In the genomic region with DNA sequence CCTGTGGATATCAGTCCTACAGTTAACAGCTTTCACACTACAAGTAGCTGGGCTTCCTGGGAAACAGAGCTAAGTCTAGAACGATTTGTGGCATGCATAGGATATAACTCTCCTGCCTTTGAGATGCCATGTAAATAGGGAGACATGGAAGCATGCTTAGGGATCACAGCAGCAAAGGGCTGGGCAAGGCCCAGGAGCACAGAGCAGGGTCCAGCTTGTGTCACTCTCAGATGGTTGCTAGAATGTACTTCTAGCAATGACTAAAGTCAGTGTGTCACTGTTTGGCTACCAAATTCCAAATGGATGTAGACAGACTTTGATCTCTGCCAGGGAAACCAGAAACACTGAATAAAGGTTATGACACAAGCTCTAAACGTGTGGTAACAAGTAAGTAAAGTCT, we compare ENCODE assay signal across 25 mouse cellular contexts.
DNase-seq lines count a peak whose midpoint lies in the region; ATAC-seq and TF ChIP-seq lines count a peak whose summit lies in the region.
"Had no signal": no experiment of that assay in that cellular context is flagged by ENCODE, and none has a peak within 500 bp of the region (broad histone marks: within the 10 kb centered on the region; RNA-seq: fewer than 3 reads in every experiment).

No protein-coding gene starts in this region.

- no peak overlapping the region for H3K9ac ChIP-seq in heart, embryonic 12.5 days
- no peak overlapping the region for H3K9ac ChIP-seq in liver, embryonic 16.5 days (ENCODE audit: low read depth, low read length)
- no peak overlapping the region for H3K9ac ChIP-seq in liver, embryonic 11.5 days (ENCODE audit: low read depth, low read length)
- no peak overlapping the region for H3K9ac ChIP-seq in intestine, postnatal 0 days (ENCODE audit: low read depth, low read length)
- H3K9ac ChIP-seq: forebrain, embryonic 13.5 days; heart, embryonic 15.5 days; hindbrain, embryonic 12.5 days; hindbrain, embryonic 15.5 days had no signal

- no peaks in the 10 kb centered on the region for H3K36me3 ChIP-seq in heart, embryonic 12.5 days
- H3K36me3 ChIP-seq in liver, embryonic 16.5 days (ENCODE audit: control insufficient read depth, insufficient read depth): no peaks in the 10 kb centered on the region
- no peaks in the 10 kb centered on the region for H3K36me3 ChIP-seq in liver, embryonic 11.5 days (ENCODE audit: control insufficient read depth, insufficient read depth, low read length)
- H3K36me3 ChIP-seq in intestine, postnatal 0 days (ENCODE audit: control insufficient read depth, insufficient read depth): no peaks in the 10 kb centered on the region
- H3K36me3 ChIP-seq: forebrain, embryonic 10.5 days; heart, embryonic 10.5 days; heart, embryonic 15.5 days; hindbrain, embryonic 12.5 days; hindbrain, embryonic 15.5 days had no signal

- ATAC-seq in heart, embryonic 12.5 days (ENCODE audit: insufficient number of reproducible peaks, low FRiP score): no peak
- ATAC-seq in liver, embryonic 16.5 days (ENCODE audit: low read depth): peak; percentile 27; the same call in 1 of the 2 replicates
- no peak for ATAC-seq in liver, embryonic 11.5 days (replicated peaks; ENCODE audit: low FRiP score)
- peak; percentile 67 for ATAC-seq in intestine, postnatal 0 days
- ATAC-seq: CD4-positive, CD25-positive, alpha-beta regulatory T cell, adult 4 months; forebrain, embryonic 13.5 days; forebrain, embryonic 16.5 days had no signal

- peaks cover 18% of the 10 kb centered on the region for H3K4me1 ChIP-seq in heart, embryonic 12.5 days (replicated peaks)
- no peaks in the 10 kb centered on the region for H3K4me1 ChIP-seq in liver, embryonic 16.5 days (ENCODE audit: control insufficient read depth, low read depth, low read length)
- H3K4me1 ChIP-seq in liver, embryonic 11.5 days (replicated peaks; ENCODE audit: control insufficient read depth, insufficient read depth, low read length): no peaks in the 10 kb centered on the region
- peaks cover 5% of the 10 kb centered on the region; the same call in 1 of the 2 replicates for H3K4me1 ChIP-seq in intestine, postnatal 0 days (replicated peaks; ENCODE audit: control insufficient read depth, insufficient read depth, low read length)

- no peak overlapping the region for H3K4me2 ChIP-seq in heart, embryonic 12.5 days
- H3K4me2 ChIP-seq in liver, embryonic 16.5 days (ENCODE audit: low read depth, low read length): no peak overlapping the region
- H3K4me2 ChIP-seq in liver, embryonic 11.5 days: no peak overlapping the region
- H3K4me2 ChIP-seq in intestine, postnatal 0 days (replicated peaks; ENCODE audit: low read depth): no peak overlapping the region
- H3K4me2 ChIP-seq: forebrain, embryonic 13.5 days; heart, embryonic 15.5 days; hindbrain, embryonic 12.5 days; hindbrain, embryonic 15.5 days had no signal

- H3K27me3 ChIP-seq in heart, embryonic 12.5 days (replicated peaks): no peaks in the 10 kb centered on the region
- H3K27me3 ChIP-seq in liver, embryonic 16.5 days (ENCODE audit: control insufficient read depth, insufficient read depth, low read depth, low read length): no peaks in the 10 kb centered on the region
- no peaks in the 10 kb centered on the region for H3K27me3 ChIP-seq in liver, embryonic 11.5 days (replicated peaks; ENCODE audit: control insufficient read depth, insufficient read depth, low read length)
- H3K27me3 ChIP-seq in intestine, postnatal 0 days (replicated peaks; ENCODE audit: control insufficient read depth, insufficient read depth, low read length): no peaks in the 10 kb centered on the region
- H3K27me3 ChIP-seq: forebrain, embryonic 13.5 days; heart, embryonic 15.5 days; hindbrain, embryonic 12.5 days; hindbrain, embryonic 15.5 days had no signal

- H3K4me3 ChIP-seq in heart, embryonic 12.5 days: no peak overlapping the region
- no peak overlapping the region for H3K4me3 ChIP-seq in liver, embryonic 16.5 days (ENCODE audit: low read depth, low read length)
- no peak overlapping the region for H3K4me3 ChIP-seq in liver, embryonic 11.5 days (ENCODE audit: low read depth, low read length)
- no peak overlapping the region for H3K4me3 ChIP-seq in intestine, postnatal 0 days (ENCODE audit: low read depth, low read length)
- H3K4me3 ChIP-seq: forebrain, embryonic 10.5 days; forebrain, embryonic 13.5 days; gastrocnemius, adult 2 months; heart, embryonic 10.5 days; heart, embryonic 15.5 days; hindbrain, embryonic 12.5 days; hindbrain, embryonic 15.5 days had no signal

- no peaks in the 10 kb centered on the region for H3K9me3 ChIP-seq in heart, embryonic 12.5 days (replicated peaks)
- H3K9me3 ChIP-seq in liver, embryonic 16.5 days (replicated peaks; ENCODE audit: control insufficient read depth, low read length): no peaks in the 10 kb centered on the region
- no peaks in the 10 kb centered on the region for H3K9me3 ChIP-seq in liver, embryonic 11.5 days (ENCODE audit: control insufficient read depth, low read length)
- no peaks in the 10 kb centered on the region for H3K9me3 ChIP-seq in intestine, postnatal 0 days (ENCODE audit: control insufficient read depth)
- H3K9me3 ChIP-seq: forebrain, embryonic 10.5 days; forebrain, embryonic 13.5 days; heart, embryonic 10.5 days; heart, embryonic 15.5 days; hindbrain, embryonic 12.5 days; hindbrain, embryonic 15.5 days had no signal

- WGBS in heart, embryonic 12.5 days: 67% methylated on average over 2 of the region's 2 CpGs
- 35% methylated on average over 2 of the region's 2 CpGs for WGBS in liver, embryonic 16.5 days (ENCODE audit: insufficient replicate concordance)
- 73% methylated on average over 2 of the region's 2 CpGs for WGBS in liver, embryonic 11.5 days
- 64% methylated on average over 2 of the region's 2 CpGs for WGBS in intestine, postnatal 0 days

- DNase-seq in heart, postnatal 4 days: no peak
- DNase-seq in liver, embryonic 11.5 days (ENCODE audit: low spot score): no peak
- peak; percentile 18 for DNase-seq in adipocyte (ENCODE audit: low spot score)
- no peak for DNase-seq in neural tube, embryonic 10.5 days (ENCODE audit: extremely low spot score, low spot score)
- DNase-seq in cerebellum, postnatal 36 days: no peak
- DNase-seq: adrenal gland, adult 8-10 months; adrenal gland, postnatal 25 days; cerebellum, adult 11-12 months; cerebellum, adult 8-10 months; cerebellum, postnatal 10 days; gastrocnemius, adult 2 months; gastrocnemius, postnatal 14 days; heart, adult 18-20 months; heart, postnatal 10 days had no signal

- peak overlapping the region; percentile 44; the same call in 1 of the 2 replicates for H3K27ac ChIP-seq in heart, embryonic 12.5 days (ENCODE audit: poor library complexity, severe bottlenecking)
- no peak overlapping the region for H3K27ac ChIP-seq in liver, embryonic 16.5 days (ENCODE audit: low read length)
- no peak overlapping the region for H3K27ac ChIP-seq in liver, embryonic 11.5 days (ENCODE audit: low read depth, low read length)
- no peak overlapping the region for H3K27ac ChIP-seq in intestine, postnatal 0 days (ENCODE audit: low read depth, low read length)
- H3K27ac ChIP-seq: forebrain, embryonic 10.5 days; forebrain, embryonic 13.5 days; gastrocnemius, adult 2 months; heart, embryonic 10.5 days; heart, embryonic 15.5 days; hindbrain, embryonic 12.5 days; hindbrain, embryonic 15.5 days had no signal

- no peak for TF ChIP-seq CTCF in intestine, postnatal 0 days (IDR thresholded peaks at IDR 0.05; ENCODE audit: low read depth)

Comparison
In these comparisons a context has a peak if more than half of its experiments do, and no peak if none do; other contexts are left out.
1. ATAC-seq: peak in liver, embryonic 16.5 days (single experiment) and intestine, postnatal 0 days (single experiment); none in heart, embryonic 12.5 days (single experiment) and liver, embryonic 11.5 days (single experiment).